Mouse (Mus musculus) forebrain, embryonic 14.5 days (tissue): ENCODE data around the gene Poll. TPM values are rescaled to one million over a fixed set of nuclear protein-coding genes. Genes with fewer than 3 reads are reported as not detected.

Experiments
- ATAC-seq: fragments of 200-750 bp; cut with Nextera tagmentation; 2 replicates; pipeline ENCODE4 v1.8.0; 2017; ENCODE audit warnings: mild to moderate bottlenecking, moderate library complexity
- DNase-seq: peaks from one replicate; pipeline ENCODE4 v3.0.0-alpha.2; 2015; ENCODE audit warnings: low spot score
- H3K27ac ChIP-seq: fragments of 300-500 bp; sonication (generic); 2 replicates; pipeline ENCODE4 v1.5.1; 2014; ENCODE audit warnings: low read depth, mild to moderate bottlenecking, control low read depth, low read length, moderate library complexity
- H3K27me3 ChIP-seq: fragments of 300-500 bp; sonication (generic); replicated peaks from 2 replicates; pipeline ENCODE4 v1.6.1; 2014; ENCODE audit warnings: low read length, control low read depth, mixed read lengths; ENCODE audit not compliant: control insufficient read depth, insufficient read depth
- H3K36me3 ChIP-seq: fragments of 300-500 bp; sonication (generic); 2 replicates; pipeline ENCODE4 v1.6.1; 2014; ENCODE audit warnings: low read length, control low read depth; ENCODE audit not compliant: control insufficient read depth, insufficient read depth
- H3K4me1 ChIP-seq: fragments of 300-500 bp; sonication (generic); 2 replicates; pipeline ENCODE4 v1.6.1; 2014; ENCODE audit warnings: antibody characterized with exemption, low read length, control low read depth; ENCODE audit not compliant: control insufficient read depth, insufficient read depth
- H3K4me2 ChIP-seq: fragments of 300-500 bp; sonication (generic); 2 replicates; pipeline ENCODE4 v1.6.1; 2014; ENCODE audit warnings: mild to moderate bottlenecking, control low read depth, low read length
- H3K4me3 ChIP-seq: fragments of 300-500 bp; sonication (generic); 2 replicates; pipeline ENCODE4 v1.5.1; 2014; ENCODE audit warnings: low read depth, low read length, control low read depth
- H3K9ac ChIP-seq: fragments of 300-500 bp; sonication (generic); 2 replicates; pipeline ENCODE4 v1.6.1; 2014; ENCODE audit warnings: mild to moderate bottlenecking, low read length, control low read depth, moderate library complexity
- H3K9me3 ChIP-seq: fragments of 300-500 bp; sonication (generic); replicated peaks from 2 replicates; pipeline ENCODE4 v1.6.1; 2016; ENCODE audit warnings: low read length, control low read depth, mixed read lengths; ENCODE audit not compliant: control insufficient read depth
- WGBS: fragments of 180-500 bp; shearing (Covaris S2); extraction: QIAGEN DNeasy Blood & Tissue Kit; methylation state at CpG from one replicate; pipeline ENCODE4 v1.1.7; 2014; 5-methylcytosine and 5-hydroxymethylcytosine counted together
- polyA plus RNA-seq: library from polyadenylated mRNA; unstranded; fragments of >200 nt; fragmentation: Nextera tagmentation; extraction: Ambion mirVana; gene quantifications from 2 replicates; pipeline ENCODE4 v1.2.1, GENCODE M21; 2014

Poll gene
- polyA plus RNA-seq, 1 experiment from 2014 or later = 13.0 TPM

GRCm38 (mm10) chr19:45511406-45511805 lies 48.9 kb downstream of the Poll start:
- 61% methylated on average over 4 of the region's 4 CpGs for WGBS
- Histone ChIP-seq H3K36me3 (peaks cover 33% of the 10 kb centered on the region), H3K9me3 (no peaks in the 10 kb centered on the region), H3K27me3 (no peaks in the 10 kb centered on the region), H3K4me3 (no peak overlapping the region), H3K4me2 (no peak overlapping the region), H3K4me1 (no peaks in the 10 kb centered on the region), H3K9ac (no peak overlapping the region), H3K27ac (no peak overlapping the region)
- no peak for ATAC-seq
- DNase-seq = peak; percentile 58

DNA sequence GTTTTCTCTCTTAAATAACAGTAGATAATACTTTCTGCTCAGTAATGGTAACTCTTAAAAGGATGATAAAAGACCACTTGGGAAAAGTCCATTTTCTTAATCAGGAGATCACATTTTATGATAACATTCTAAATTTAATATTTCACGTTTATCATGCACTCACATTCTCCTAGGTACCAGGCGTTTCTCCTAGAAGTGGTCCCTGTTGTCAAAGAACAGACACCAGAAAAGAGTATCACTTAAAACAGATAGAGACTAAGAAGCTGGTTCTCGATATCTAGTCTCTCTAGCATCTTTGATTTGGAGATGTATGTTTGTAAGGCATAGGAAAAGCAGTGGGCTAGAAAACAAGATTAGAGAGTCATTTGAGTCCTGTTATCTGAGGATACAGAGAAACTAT lies 49.7 kb downstream of the Poll start:
- DNase-seq (no peak), ATAC-seq (no peak)
- Histone ChIP-seq H3K9me3 (no peaks in the 10 kb centered on the region), H3K4me1 (no peaks in the 10 kb centered on the region), H3K4me3 (no peak overlapping the region), H3K27ac (no peak overlapping the region), H3K27me3 (no peaks in the 10 kb centered on the region), H3K9ac (no peak overlapping the region), H3K36me3 (peaks cover 26% of the 10 kb centered on the region), H3K4me2 (no peak overlapping the region)
- WGBS = 79% methylated on average over 3 of the region's 3 CpGs

GRCm38 (mm10) chr19:45507531-45507930 lies 52.8 kb downstream of the Poll start:
- no peak overlapping the region for H3K4me2 ChIP-seq
- ATAC-seq = no peak
- peak; percentile 27 for DNase-seq

GRCm38 (mm10) chr19:45505446-45505845 lies 54.9 kb downstream of the Poll start:
- DNase-seq (no peak), ATAC-seq (no peak)
- no peaks in the 10 kb centered on the region for H3K4me1 ChIP-seq
- no peak overlapping the region for H3K9ac ChIP-seq
- no peaks in the 10 kb centered on the region for H3K9me3 ChIP-seq
- no peaks in the 10 kb centered on the region for H3K27me3 ChIP-seq
- no peaks in the 10 kb centered on the region for H3K36me3 ChIP-seq
- no peak overlapping the region for H3K4me2 ChIP-seq
- no peak overlapping the region for H3K4me3 ChIP-seq
- WGBS = 80% methylated on average over 7 of the region's 7 CpGs
- no peak overlapping the region for H3K27ac ChIP-seq

More at GRCm38 (mm10) chr19:45507531-45507930, 52.8 kb downstream of the Poll start:
- Histone ChIP-seq H3K27ac (no peak overlapping the region), H3K4me1 (no peaks in the 10 kb centered on the region), H3K9me3 (no peaks in the 10 kb centered on the region), H3K27me3 (no peaks in the 10 kb centered on the region), H3K36me3 (0 out of 2 replicates have a peak, but pooled peaks cover 3% of the 10 kb centered on the region), H3K9ac (no peak overlapping the region), H3K4me3 (no peak overlapping the region)
- 67% methylated on average over 19 of the region's 19 CpGs for WGBS

Other genes with a start within 250 kb of the Poll start
- 48.1 and 58.3 TPM in 2 replicates for gene Btrc, start 196.8 kb downstream of the Poll start, polyA plus RNA-seq
- gene Gm17018, start 84 bp upstream of the Poll start, polyA plus RNA-seq = 49.0 and 50.1 TPM in 2 replicates
- gene Fbxw4, start 99.8 kb upstream of the Poll start, polyA plus RNA-seq = 4.0 and 4.7 TPM in 2 replicates
- gene Fgf8, start 182.4 kb upstream of the Poll start, polyA plus RNA-seq = 0.88 and 2.4 TPM in 2 replicates
- gene Npm3, start 189.1 kb upstream of the Poll start, polyA plus RNA-seq = 11.7 and 12.7 TPM in 2 replicates
- gene Mgea5, start 223.3 kb upstream of the Poll start, polyA plus RNA-seq = 70.2 and 77.0 TPM in 2 replicates